Mouse (Mus musculus) kidney, embryonic 14.5 days (tissue): ENCODE data around the gene Xrcc6. TPM values are rescaled to one million over a fixed set of nuclear protein-coding genes. Genes with fewer than 3 reads are reported as not detected.

Experiments used
- ATAC-seq: fragments of 200-750 bp; cut with Nextera tagmentation; 2 replicates; pipeline ENCODE4 v1.8.0; 2017; ENCODE audit warnings: moderate number of reproducible peaks, mild to moderate bottlenecking, moderate TSS enrichment, moderate library complexity; ENCODE audit not compliant: low FRiP score, low TSS enrichment
- H3K27ac ChIP-seq: fragments of 300-500 bp; sonication (generic); 2 replicates; pipeline ENCODE4 v1.5.1; 2014; ENCODE audit warnings: low read depth, mild to moderate bottlenecking, low read length, moderate library complexity, mixed read lengths
- H3K27me3 ChIP-seq: fragments of 300-500 bp; sonication (generic); 2 replicates; pipeline ENCODE4 v1.6.1; 2014; ENCODE audit warnings: mild to moderate bottlenecking, low read length; ENCODE audit not compliant: control insufficient read depth, insufficient read depth
- H3K36me3 ChIP-seq: fragments of 300-500 bp; sonication (generic); 2 replicates; pipeline ENCODE4 v1.6.1; 2014; ENCODE audit warnings: low read length, mixed read lengths; ENCODE audit not compliant: control insufficient read depth, insufficient read depth
- H3K4me1 ChIP-seq: fragments of 300-500 bp; sonication (generic); 2 replicates; pipeline ENCODE4 v1.6.1; 2014; ENCODE audit warnings: low read length, mixed read lengths; ENCODE audit not compliant: control insufficient read depth, insufficient read depth
- H3K4me2 ChIP-seq: fragments of 300-500 bp; sonication (generic); replicated peaks from 2 replicates; pipeline ENCODE4 v1.6.1; 2014; ENCODE audit warnings: low read depth, mild to moderate bottlenecking, low read length
- H3K4me3 ChIP-seq: fragments of 300-500 bp; sonication (generic); 2 replicates; pipeline ENCODE4 v1.5.1; 2014; ENCODE audit warnings: mild to moderate bottlenecking, low read length
- H3K9ac ChIP-seq: fragments of 300-500 bp; sonication (generic); 2 replicates; pipeline ENCODE4 v1.6.1; 2014; ENCODE audit warnings: low read depth, mild to moderate bottlenecking, low read length, moderate library complexity
- H3K9me3 ChIP-seq: fragments of 300-500 bp; sonication (generic); 2 replicates; pipeline ENCODE4 v1.6.1; 2016; ENCODE audit warnings: low read length; ENCODE audit not compliant: control insufficient read depth
- WGBS: fragments of 180-500 bp; shearing (Covaris S2); extraction: QIAGEN DNeasy Blood & Tissue Kit; methylation state at CpG from one replicate; pipeline ENCODE4 v1.1.7; 2014; 5-methylcytosine and 5-hydroxymethylcytosine counted together
- polyA plus RNA-seq: library from polyadenylated mRNA; unstranded; fragments of >200 nt; fragmentation: Nextera tagmentation; extraction: Ambion mirVana; gene quantifications from 2 replicates; pipeline ENCODE4 v1.2.1, GENCODE M21; 2014

Gene Xrcc6
- polyA plus RNA-seq, 1 experiment from 2014 or later = 87.6 TPM

- Histone ChIP-seq H3K27me3 (no peaks in the 10 kb centered on the region), H3K4me2 (peak within 1 kb of the TSS; percentile 100), H3K4me3 (peak within 1 kb of the TSS; percentile 73), H3K9me3 (no peaks in the 10 kb centered on the region), H3K4me1 (0 out of 2 replicates have a peak, but pooled peaks cover 4% of the 10 kb centered on the region), H3K36me3 (peaks cover 3% of the 10 kb centered on the region), H3K9ac (peak within 1 kb of the TSS; percentile 68), H3K27ac (peak within 1 kb of the TSS; percentile 77; the same call in 1 of the 2 replicates)
- under 1% methylated on average over 77 of the region's 77 CpGs for WGBS
- peak; percentile 98 for ATAC-seq
Measured at GRCm38 (mm10) chr15:81960171-81961077, 27.2 kb upstream of the Xrcc6 start, which contains the start of gene Pmm1. TSS of gene Pmm1 (minus strand) at chr15:81960930.

GRCm38 (mm10) chr15:81961078-81961451 is 26.6 kb upstream of the Xrcc6 start:
- under 1% methylated on average over 5 of the region's 8 CpGs for WGBS
- H3K4me1 ChIP-seq = 0 out of 2 replicates have a peak, but pooled peaks cover 4% of the 10 kb centered on the region
- H3K4me2 ChIP-seq = peak overlapping the region; percentile 100
- no peak for ATAC-seq
- H3K36me3 ChIP-seq = no peaks in the 10 kb centered on the region
- H3K27ac ChIP-seq = no peak overlapping the region
- H3K9me3 ChIP-seq = no peaks in the 10 kb centered on the region
- no peak overlapping the region for H3K9ac ChIP-seq
- no peaks in the 10 kb centered on the region for H3K27me3 ChIP-seq
- peak overlapping the region; percentile 73 for H3K4me3 ChIP-seq

- Histone ChIP-seq H3K4me3 (no peak overlapping the region), H3K27me3 (no peaks in the 10 kb centered on the region), H3K36me3 (no peaks in the 10 kb centered on the region), H3K9me3 (no peaks in the 10 kb centered on the region), H3K4me1 (0 out of 2 replicates have a peak, but pooled peaks cover 4% of the 10 kb centered on the region), H3K4me2 (no peak overlapping the region), H3K27ac (no peak overlapping the region), H3K9ac (no peak overlapping the region)
- no peak for ATAC-seq
- 49% methylated on average over 1 of the region's 1 CpGs for WGBS
Measured at GRCm38 (mm10) chr15:81964262-81964661, 23.4 kb upstream of the Xrcc6 start.

- H3K9me3 ChIP-seq = no peaks in the 10 kb centered on the region
- H3K4me3 ChIP-seq = no peak overlapping the region
- H3K4me1 ChIP-seq = no peaks in the 10 kb centered on the region
- H3K27ac ChIP-seq = no peak overlapping the region
- no peaks in the 10 kb centered on the region for H3K27me3 ChIP-seq
- H3K9ac ChIP-seq = no peak overlapping the region
- 75% methylated on average over 4 of the region's 4 CpGs for WGBS
- H3K4me2 ChIP-seq = no peak overlapping the region
- H3K36me3 ChIP-seq = no peaks in the 10 kb centered on the region
- ATAC-seq = no peak
Measured at GRCm38 (mm10) chr15:81964980-81965545, 22.6 kb upstream of the Xrcc6 start.

GRCm38 (mm10) chr15:81966062-81966829 is 21.4 kb upstream of the Xrcc6 start:
- no peak; the same call in 1 of the 2 replicates for ATAC-seq
- no peaks in the 10 kb centered on the region for H3K27me3 ChIP-seq
- 80% methylated on average over 13 of the region's 14 CpGs for WGBS
- no peaks in the 10 kb centered on the region for H3K4me1 ChIP-seq
- no peaks in the 10 kb centered on the region for H3K36me3 ChIP-seq
- no peaks in the 10 kb centered on the region for H3K9me3 ChIP-seq
- H3K27ac ChIP-seq = no peak overlapping the region
- no peak overlapping the region for H3K4me2 ChIP-seq
- no peak overlapping the region for H3K4me3 ChIP-seq
- no peak overlapping the region for H3K9ac ChIP-seq

GRCm38 (mm10) chr15:81967821-81968220 is 19.8 kb upstream of the Xrcc6 start:
- Histone ChIP-seq H3K36me3 (no peaks in the 10 kb centered on the region), H3K9ac (no peak overlapping the region), H3K27me3 (no peaks in the 10 kb centered on the region), H3K9me3 (peaks cover 5% of the 10 kb centered on the region), H3K27ac (no peak overlapping the region), H3K4me1 (no peaks in the 10 kb centered on the region), H3K4me3 (no peak overlapping the region), H3K4me2 (no peak overlapping the region)
- no peak for ATAC-seq
- whole genome bisulfite sequencing = 86% methylated on average over 5 of the region's 5 CpGs

- no peak for ATAC-seq
- Histone ChIP-seq H3K4me2 (no peak overlapping the region), H3K27ac (no peak overlapping the region), H3K27me3 (no peaks in the 10 kb centered on the region), H3K9ac (no peak overlapping the region), H3K4me3 (no peak overlapping the region), H3K36me3 (no peaks in the 10 kb centered on the region), H3K4me1 (no peaks in the 10 kb centered on the region), H3K9me3 (peaks cover 8% of the 10 kb centered on the region)
- WGBS = 48% methylated on average over 2 of the region's 2 CpGs
Measured at GRCm38 (mm10) chr15:81968447-81968846, 19.2 kb upstream of the Xrcc6 start.

GRCm38 (mm10) chr15:81969173-81969572 is 18.5 kb upstream of the Xrcc6 start:
- ATAC-seq = no peak
- no peaks in the 10 kb centered on the region for H3K36me3 ChIP-seq
- H3K27ac ChIP-seq = no peak overlapping the region
- no peaks in the 10 kb centered on the region for H3K4me1 ChIP-seq
- no peak overlapping the region for H3K4me3 ChIP-seq
- H3K9ac ChIP-seq = no peak overlapping the region
- WGBS = 52% methylated on average over 7 of the region's 7 CpGs
- no peak overlapping the region for H3K4me2 ChIP-seq
- H3K9me3 ChIP-seq = peaks cover 8% of the 10 kb centered on the region
- H3K27me3 ChIP-seq = no peaks in the 10 kb centered on the region
